Mouse (Mus musculus): ENCODE results near the gene Tbc1d16. TPM values are rescaled to one million over a fixed set of nuclear protein-coding genes. Genes with fewer than 3 reads are reported as not detected.

Tbc1d16 gene
- total RNA-seq, 2 experiments from 2014 or later, result 24.8 to 27.5 TPM

- DNase-seq (ENCODE audit: low spot score in 2 of 2), result no peak
Observed at GRCm38 (mm10) chr11:119151073-119151607, 77.2 kb downstream of the Tbc1d16 start.

GRCm38 (mm10) chr11:119150442-119150841 is 77.9 kb downstream of the Tbc1d16 start:
- DNase-seq (ENCODE audit: low spot score in 2 of 2), result no peak

DNA sequence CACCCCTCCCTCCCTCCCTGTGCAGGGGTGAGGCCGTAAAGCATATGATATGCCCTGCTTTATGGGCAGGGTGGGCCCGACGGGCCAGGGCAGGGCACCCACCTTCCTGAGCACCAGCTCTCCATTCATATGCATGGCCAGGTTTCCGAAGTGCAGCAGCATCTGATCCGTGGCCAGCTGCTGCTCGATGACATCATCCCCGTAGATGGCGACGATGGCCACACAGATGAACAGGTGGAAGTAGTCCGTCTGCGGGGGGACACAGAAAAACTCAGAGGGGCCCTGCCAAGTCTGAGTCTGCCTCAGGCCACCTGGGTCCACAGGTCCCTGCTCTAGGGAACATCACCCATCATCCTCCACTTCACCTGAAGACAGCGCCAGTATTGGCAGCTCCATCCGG is 79.5 kb downstream of the Tbc1d16 start:
- DNase-seq (ENCODE audit: low spot score in 2 of 2), result no peak

GRCm38 (mm10) chr11:119147153-119147552 is 81.1 kb downstream of the Tbc1d16 start:
- no peak for DNase-seq (ENCODE audit: low spot score in 2 of 2)

GRCm38 (mm10) chr11:119146140-119146539 is 82.2 kb downstream of the Tbc1d16 start:
- no peak for DNase-seq (ENCODE audit: low spot score in 2 of 2)

DNA sequence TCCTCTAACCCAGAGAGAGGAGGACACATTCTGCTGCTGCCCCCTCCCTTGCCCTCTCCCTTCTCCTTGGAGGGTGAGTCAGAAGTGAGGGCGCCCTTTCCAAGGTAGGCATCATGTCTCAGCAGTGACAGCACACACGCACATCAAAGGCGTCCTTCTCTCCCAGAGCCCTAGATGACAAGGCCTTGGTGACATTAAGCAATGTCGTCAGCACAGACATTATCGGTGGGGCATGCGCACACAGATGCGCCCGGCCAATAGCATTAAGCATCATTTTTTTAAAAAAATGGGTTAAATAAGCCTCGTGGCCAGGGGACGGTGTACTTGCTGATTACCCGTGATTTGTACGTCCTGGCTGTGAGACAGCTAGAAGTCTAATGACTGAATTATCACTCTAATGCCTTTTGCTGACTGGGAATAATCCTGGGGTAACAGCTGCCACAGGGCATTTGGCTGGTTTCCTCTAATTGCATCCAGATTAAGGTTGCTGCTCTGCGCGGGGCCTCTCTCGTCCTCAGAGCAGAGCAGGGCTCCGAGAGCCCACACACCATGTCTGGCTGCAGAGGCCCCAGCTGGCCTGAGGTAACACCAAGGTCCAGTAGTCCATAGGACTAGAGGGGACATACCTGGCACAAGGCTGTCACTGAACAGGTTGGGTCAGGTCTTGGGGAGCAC is 83.4 kb downstream of the Tbc1d16 start:
- DNase-seq (ENCODE audit: low spot score in 2 of 2), result no peak

GRCm38 (mm10) chr11:119143376-119144002 is 84.8 kb downstream of the Tbc1d16 start:
- no peak for DNase-seq (ENCODE audit: low spot score in 2 of 2)

GRCm38 (mm10) chr11:119142615-119143014 is 85.7 kb downstream of the Tbc1d16 start:
- DNase-seq (ENCODE audit: low spot score in 2 of 2), result no peak

DNA sequence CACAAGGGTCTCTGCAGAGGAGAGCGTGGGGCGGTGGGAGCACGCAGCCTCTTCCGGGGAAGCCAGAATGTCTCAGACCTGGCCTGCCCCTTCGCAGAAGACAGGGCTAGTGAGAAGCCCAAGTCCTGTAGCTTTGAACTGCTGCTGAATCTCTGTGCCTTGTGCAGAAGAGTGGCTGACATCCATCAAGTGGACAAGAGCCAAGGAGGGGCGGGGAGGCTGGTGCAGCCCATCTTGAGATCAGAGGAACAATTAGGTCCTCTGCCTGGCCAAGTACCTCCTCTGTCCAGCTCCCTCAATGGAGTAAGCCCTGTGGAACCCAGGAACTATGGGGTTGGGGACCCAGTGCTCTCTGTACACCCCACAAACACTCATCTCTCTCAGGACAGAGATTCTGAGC is 89.3 kb downstream of the Tbc1d16 start:
- no peak for DNase-seq (ENCODE audit: low spot score in 2 of 2)

- DNase-seq (ENCODE audit: low spot score in 2 of 2), result no peak
Observed at GRCm38 (mm10) chr11:119138205-119138604, 90.1 kb downstream of the Tbc1d16 start.

- no peak for DNase-seq (ENCODE audit: low spot score in 2 of 2)
Observed at GRCm38 (mm10) chr11:119134586-119134985, 93.7 kb downstream of the Tbc1d16 start.

- peak; percentile 15 to 21 for DNase-seq (ENCODE audit: low spot score in 2 of 2)
Observed at GRCm38 (mm10) chr11:119133437-119134221, 94.7 kb downstream of the Tbc1d16 start.

GRCm38 (mm10) chr11:119132198-119133035 is 95.9 kb downstream of the Tbc1d16 start:
- DNase-seq (ENCODE audit: low spot score in 2 of 2), result no peak

DNA sequence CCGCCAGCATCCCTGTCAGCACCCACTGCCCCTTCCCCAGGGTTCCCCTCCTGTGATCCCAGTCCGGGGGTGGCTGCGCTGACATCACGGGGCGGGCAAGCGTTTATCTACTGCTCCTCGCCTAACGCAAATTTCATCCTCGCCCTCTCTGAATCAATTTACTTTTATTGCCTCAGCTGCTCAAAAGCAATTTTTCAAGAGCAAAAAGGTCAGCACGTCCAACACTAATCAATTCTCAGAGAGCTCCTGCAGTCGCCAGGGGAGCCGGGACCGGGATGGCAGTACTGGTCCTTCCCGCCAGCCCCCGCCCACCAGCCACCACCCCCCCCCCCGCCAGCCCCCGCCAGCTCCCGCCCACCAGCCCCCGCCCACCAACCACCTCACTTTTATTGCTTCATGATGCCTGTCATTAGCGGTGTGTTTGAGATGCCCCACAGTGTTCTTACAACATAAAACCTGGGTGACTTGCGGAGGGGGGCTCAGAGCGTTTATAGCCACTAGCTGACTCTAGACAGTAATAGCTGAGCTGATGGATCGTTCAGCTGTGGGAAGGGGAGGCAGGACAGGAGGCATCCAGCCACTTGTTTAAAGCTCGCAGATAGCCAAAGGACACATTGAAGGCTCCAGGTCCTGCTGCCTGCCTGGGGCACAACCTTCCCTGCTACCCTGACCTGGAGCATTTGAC is 98.1 kb downstream of the Tbc1d16 start:
- DNase-seq (ENCODE audit: low spot score in 2 of 2), result no peak

DNA sequence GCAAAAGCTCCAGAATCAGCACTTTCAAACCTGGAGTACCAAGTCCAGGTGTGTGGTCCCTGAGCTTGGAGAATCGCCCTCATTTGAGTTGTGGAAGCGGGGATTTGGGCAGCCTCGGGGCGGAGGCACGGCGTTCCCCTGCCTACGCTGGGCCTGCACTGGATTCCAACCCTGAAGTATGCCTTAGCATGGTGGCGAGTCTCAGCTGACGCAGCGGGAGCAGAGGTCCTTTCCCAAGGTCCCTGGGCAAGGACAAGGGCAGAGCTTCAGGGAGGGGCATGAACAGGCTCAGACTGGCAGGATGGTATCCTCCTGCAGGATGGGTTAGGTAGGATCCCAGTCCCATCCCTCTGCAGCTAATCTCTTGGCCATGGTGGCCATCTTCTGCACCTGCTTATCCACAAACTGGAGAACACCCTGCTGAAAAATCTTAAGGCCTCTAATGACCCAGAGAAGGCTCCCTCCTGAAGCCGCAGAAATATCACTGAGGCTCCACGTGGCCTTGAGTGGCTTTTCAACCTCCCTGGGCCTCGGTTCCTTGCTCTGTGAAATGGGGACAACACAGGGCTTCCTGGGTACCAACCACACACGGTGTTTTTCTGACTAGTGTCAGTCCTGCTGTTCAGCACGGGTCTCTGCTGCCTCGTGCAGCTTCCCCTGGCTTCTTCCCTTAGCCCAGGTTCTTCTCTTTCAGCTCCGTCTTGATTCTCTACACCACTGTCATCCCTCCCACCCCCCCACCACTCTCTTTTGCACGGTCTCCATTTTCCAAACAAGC is 98.8 kb downstream of the Tbc1d16 start:
- no peak for DNase-seq (ENCODE audit: low spot score in 2 of 2)

DNA sequence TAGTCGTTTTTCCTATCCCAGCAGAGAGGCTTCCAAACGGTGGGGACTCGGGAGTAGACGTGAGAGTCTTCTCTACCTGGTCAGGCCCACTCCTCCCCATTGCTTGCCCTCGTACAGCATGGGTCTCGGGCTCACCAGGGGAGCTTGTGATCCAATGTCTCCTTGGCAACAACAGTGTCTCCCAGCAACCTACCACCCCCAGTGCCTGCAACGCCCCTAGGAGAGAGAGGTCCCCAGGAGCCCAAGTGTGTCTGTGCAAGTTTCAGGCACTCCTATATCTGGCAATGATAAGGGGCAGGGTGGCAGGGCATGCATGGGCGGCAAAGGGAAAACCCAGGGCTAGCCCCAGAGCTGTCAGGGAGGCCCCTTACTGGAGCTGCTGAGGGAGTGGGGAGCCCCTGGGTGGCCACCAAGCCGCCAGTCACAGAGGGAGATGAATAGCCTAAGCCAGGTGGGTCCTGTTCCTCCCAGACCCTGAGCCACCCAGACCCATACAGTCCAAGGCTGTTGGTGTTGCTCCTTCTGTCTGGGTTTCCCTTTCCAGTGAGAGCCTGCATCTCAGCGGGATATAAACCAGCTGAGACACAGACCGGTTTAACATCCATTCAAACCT is 99.5 kb downstream of the Tbc1d16 start:
- no peak for DNase-seq (ENCODE audit: low spot score in 2 of 2)

- DNase-seq (ENCODE audit: low spot score in 2 of 2), result no peak
Observed at GRCm38 (mm10) chr11:119127686-119128473, 100.4 kb downstream of the Tbc1d16 start.

DNA sequence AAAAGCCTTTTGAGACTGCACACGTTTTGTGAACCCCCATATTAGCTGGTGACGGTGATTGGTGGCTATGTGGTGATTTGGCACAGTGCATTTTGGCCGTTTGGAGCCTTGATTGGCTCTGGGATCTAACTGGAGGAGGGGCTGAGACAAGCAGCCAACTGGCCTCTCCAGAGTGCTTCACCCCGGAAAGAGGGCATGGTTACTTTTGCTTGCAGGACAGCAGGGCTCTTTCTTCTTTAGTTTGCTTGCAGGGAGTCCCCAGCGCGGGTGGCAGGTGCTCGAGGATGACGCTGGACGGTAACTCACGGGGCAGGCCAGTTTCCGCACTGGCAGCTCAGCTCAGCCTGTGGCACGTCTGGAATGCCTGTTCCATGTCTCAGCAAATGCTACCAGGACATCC is 101.2 kb downstream of the Tbc1d16 start:
- DNase-seq (ENCODE audit: low spot score in 2 of 2), result no peak
